Mouse (Mus musculus) embryonic stem cell, embryonic (primary cell): ENCODE results near the gene Nfam1.

ENCODE experiments used
- CTCF ChIA-PET, 4 experiments: fragments of 300-600 bp in 2 of 4; fragments of 350-600 bp in 2 of 4; sonication (Branson Sonifier 250); formaldehyde crosslinking; loops; one replicate each; lab custom pipeline; 2022; ENCODE audit warnings: inconsistent platforms in 2 of 4; lab: Charles Lee
- POLR2A ChIA-PET, 4 experiments: fragments of 300-600 bp in 2 of 4; fragments of 350-600 bp in 2 of 4; sonication (Branson Sonifier 250); formaldehyde crosslinking; loops; one replicate each; lab custom pipeline; 2022; ENCODE audit warnings: antibody characterized with exemption in 4 of 4, inconsistent platforms in 1 of 4; lab: Charles Lee

The Nfam1 gene

DNA sequence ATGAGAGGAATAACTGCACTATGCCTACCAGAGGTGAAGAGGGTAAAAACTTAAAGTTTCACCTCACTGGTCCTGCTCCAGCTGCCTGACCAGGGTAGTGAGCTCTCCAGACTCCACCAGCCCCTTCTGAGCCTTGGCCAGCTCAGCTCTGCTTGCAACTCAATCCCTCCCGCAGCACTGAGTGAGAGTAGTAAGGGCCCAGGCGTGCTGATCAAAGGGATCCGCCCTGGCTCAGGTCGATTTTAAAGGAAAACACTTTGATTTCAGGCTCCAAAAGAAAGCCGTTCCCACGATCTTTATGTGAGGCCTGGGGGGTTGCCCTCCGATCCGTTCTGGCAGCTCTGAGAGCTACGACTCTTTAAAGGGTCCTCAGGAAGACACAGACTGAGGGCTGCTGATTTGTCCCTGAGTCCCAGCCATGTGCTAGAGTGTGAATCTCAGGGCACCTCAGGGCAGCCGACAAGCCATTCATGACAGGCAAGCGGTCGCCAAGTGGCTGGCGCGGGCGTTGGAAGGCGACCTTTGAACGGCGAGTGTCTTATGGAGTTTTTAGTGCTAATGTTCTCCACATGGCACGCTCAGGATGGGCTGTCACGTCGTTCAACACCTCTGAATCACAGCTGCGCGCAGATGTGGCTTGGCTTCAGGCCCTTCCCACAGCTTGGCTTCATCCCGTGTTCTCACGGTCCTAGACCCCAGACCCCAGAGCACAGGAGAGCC lies 7.9 kb downstream of the Nfam1 start:
- ChIA-PET POLR2A (interaction anchor here in 3 of 4 experiments (0.8 to 4.1 kb wide), 19 partner anchors 9 to 124 kb away, joined by 3 to 23 read pairs (median 4); partner anchors contain the start of genes Poldip3 (in 2 of the 3) and Nfam1 (in 1 of the 3)), CTCF (interaction anchor here (0.5 to 2.0 kb wide), 5 partner anchors 12 to 619 kb away, joined by 3 to 6 read pairs (median 5); no protein-coding TSS in a partner anchor)

DNA sequence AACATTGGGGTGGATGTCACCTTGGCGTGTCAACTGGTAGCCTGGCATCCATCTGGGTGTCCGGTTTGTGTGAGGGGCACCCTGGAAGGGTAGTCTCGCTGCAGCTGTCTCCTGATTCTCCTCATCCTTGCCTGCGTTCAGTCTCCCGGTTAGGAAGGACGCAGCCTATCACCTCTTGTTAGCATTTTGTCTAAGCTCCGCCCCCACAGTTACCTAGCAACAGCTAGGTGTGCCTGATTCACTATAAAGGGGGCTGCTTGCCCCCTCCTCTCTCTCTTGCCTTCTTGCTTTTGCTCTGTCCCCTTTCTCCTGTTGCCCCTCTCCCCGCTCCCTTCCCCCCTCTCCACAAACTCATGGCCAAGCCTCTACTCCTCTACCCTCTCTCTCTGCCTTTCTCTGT lies 10.2 kb downstream of the Nfam1 start:
- POLR2A ChIA-PET, result interaction anchor here in 3 of 4 experiments (0.6 to 4.1 kb wide), 8 partner anchors 10 to 54 kb away, joined by 3 to 23 read pairs (median 4); partner anchors contain the start of gene Nfam1 (in 1 of the 3)
- CTCF ChIA-PET, result no interaction called here

- CTCF ChIA-PET, result interaction anchor here in 2 of 4 experiments (0.5 to 1.0 kb wide), 4 partner anchors 24 to 80 kb away, joined by 3 read pairs; partner anchors contain the start of gene Tcf20 (in 1 of the 2)
- POLR2A ChIA-PET, result interaction anchor here in 3 of 4 experiments (0.5 to 3.6 kb wide), 21 partner anchors 12 to 138 kb away, joined by 3 to 18 read pairs (median 4); partner anchors contain the start of gene Poldip3 (in 1 of the 3)
Measured at GRCm38 (mm10) chr15:83010990-83011664, 22.0 kb downstream of the Nfam1 start.

DNA sequence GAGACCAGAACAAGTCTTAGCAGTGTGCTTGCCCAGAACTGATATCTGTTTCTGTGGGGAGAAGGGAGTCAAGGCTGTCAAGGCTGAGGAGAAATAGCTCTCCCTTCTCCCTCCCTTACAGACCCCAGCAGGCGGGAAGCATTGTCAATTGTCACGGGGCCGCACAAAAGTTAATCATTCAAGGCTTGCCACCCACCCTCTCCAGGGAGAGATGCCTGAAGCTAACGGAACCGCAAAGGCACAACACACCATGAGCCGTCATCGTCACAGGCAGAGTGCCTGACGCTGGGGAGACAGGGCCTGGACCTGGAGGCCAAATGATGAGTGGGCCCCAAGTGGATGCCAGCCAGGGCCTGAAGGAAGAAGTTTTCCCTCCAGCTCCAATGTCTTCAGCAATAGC lies 22.7 kb downstream of the Nfam1 start:
- ChIA-PET CTCF (interaction anchor here in 2 of 4 experiments (0.8 to 1.0 kb wide), 2 partner anchors 23 to 27 kb away, joined by 3 read pairs; partner anchors contain the start of gene Tcf20 (in 1 of the 2)), POLR2A (interaction anchor here in 3 of 4 experiments (0.6 to 3.6 kb wide), 20 partner anchors 12 to 349 kb away, joined by 3 to 18 read pairs (median 4); partner anchors contain the start of genes Poldip3 (in 1 of the 3) and Tcf20 (in 1 of the 3))

- ChIA-PET CTCF (interaction anchor here in 2 of 4 experiments (0.6 kb wide), 2 partner anchors 17 to 28 kb away, joined by 3 read pairs; no protein-coding TSS in a partner anchor), POLR2A (interaction anchor here in 3 of 4 experiments (1.0 to 3.6 kb wide), 16 partner anchors 8 to 85 kb away, joined by 3 to 18 read pairs (median 5); partner anchors contain the start of genes Tcf20 (in 2 of the 3) and Nfam1 (in 1 of the 3))
Measured at GRCm38 (mm10) chr15:83009532-83009931, 23.6 kb downstream of the Nfam1 start.

DNA sequence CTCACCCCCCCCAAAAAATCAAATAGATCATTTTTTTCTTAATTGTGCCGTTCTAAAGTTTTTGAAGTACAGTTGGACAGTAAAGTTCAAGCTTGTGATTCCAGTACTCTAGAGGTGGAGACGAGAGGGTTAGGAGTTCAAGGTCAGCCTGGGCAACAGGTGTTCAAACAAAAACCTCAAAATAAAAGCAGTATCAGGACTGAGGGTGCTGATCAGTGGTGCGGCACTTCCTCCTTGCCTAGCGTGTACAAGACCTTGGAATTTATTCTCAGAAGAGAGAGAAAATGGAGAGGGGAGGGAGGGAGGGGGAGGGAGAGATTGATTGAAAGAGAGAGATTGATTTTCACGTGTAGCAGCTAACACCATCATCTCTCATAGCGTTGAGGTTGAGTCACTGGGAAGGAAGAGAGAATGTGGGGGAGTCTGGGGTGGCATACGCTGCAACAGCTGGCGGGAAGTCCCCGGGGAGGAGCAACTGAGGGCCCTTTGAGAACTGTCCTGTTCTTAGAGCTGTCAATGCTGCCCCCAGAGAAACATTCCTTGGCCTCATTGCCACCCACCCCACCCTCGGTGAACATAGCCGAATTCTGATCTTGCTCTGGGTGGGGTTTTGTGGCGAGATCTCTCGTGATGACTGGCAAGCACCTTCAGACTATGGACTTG lies 24.2 kb downstream of the Nfam1 start:
- ChIA-PET CTCF (interaction anchor here (0.6 to 0.7 kb wide), 6 partner anchors 17 to 75 kb away, joined by 3 to 4 read pairs (median 3); no protein-coding TSS in a partner anchor), POLR2A (interaction anchor here in 3 of 4 experiments (0.6 to 3.6 kb wide), 18 partner anchors 9 to 533 kb away, joined by 3 to 18 read pairs (median 4); partner anchors contain the start of genes Nfam1 (in 1 of the 3) and Tcf20 (in 1 of the 3))

GRCm38 (mm10) chr15:83007346-83007920 lies 25.7 kb downstream of the Nfam1 start:
- ChIA-PET CTCF (no interaction called here), POLR2A (interaction anchor here in 2 of 4 experiments (0.6 to 1.1 kb wide), 2 partner anchors 39 to 229 kb away, joined by 3 to 8 read pairs; no protein-coding TSS in a partner anchor)

DNA sequence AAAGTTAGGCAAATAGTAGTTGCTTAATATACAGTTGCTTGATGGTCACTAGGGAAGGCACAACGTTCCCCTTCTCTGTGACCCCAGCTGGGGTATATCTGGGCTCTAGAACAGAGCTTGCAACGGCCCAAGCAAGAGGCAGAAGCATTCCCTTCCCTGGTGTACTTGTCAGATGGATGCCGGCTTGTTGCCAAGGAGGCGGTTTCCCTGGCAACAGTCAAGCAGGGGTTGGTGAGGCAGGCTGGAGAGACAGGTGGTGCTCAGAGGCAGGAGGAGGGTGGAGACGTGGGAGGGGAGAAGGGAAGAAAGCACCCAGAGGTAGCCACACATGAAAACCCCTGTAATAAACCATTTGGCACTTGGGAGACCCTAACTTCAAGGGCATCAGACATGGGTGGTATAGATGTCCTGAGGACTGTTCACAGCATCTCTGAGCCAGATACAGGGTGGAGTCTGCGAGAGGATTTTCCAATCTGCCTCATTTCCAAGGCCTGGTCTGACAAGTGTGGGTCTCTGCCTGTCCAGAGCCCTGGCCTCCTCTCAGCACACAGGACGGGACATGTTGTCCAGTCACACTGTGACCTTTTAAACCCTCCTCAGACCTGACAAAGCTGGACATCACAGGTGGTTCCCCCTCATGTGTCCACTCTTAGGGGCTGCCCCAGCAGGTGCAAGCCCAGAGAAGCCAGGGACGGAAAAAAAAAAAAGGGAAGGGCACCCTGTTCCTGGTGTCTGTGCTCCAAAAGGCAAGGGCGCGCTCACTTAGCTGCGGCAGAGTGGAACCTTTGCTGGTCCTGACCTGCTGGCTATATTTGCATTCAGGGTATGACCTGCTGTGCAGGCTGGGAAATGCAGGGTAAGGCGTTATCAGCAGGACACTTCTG lies 30.2 kb downstream of the Nfam1 start:
- CTCF ChIA-PET, result no interaction called here
- POLR2A ChIA-PET, result interaction anchor here in 2 of 4 experiments (0.5 to 0.9 kb wide), 4 partner anchors 11 to 604 kb away, joined by 3 read pairs; no protein-coding TSS in a partner anchor

DNA sequence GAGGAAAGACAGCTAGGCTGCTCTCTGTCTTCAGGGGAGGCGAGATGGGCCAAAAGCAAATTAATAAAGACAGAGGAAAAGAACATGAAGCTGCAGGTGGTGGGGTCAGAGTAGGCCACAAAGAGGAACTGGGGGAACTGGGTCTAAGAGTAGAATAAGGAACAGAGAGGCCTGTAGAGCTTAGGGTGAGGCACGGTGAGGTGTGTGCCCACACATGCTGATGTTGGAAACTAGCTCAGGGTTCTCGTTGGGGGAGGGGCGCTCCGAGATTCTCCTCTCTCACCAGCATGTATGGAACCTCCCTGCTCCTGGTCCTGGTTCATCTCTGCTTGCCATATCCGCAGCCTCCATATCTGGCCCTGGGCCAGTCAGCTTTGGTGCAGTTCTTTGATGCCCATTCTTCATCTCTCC lies 34.3 kb downstream of the Nfam1 start:
- POLR2A ChIA-PET, result interaction anchor here in 3 of 4 experiments (0.8 to 3.1 kb wide), 13 partner anchors 10 to 151 kb away, joined by 3 to 10 read pairs (median 5); partner anchors contain the start of genes Tcf20 (in 3 of the 3), Nfam1 (in 1 of the 3) and Poldip3 (in 1 of the 3)
- CTCF ChIA-PET, result interaction anchor here in 1 of 4 experiments (1.2 kb wide), 1 partner anchor 11 kb away, joined by 3 read pairs; the partner anchor contains the start of gene Tcf20

DNA sequence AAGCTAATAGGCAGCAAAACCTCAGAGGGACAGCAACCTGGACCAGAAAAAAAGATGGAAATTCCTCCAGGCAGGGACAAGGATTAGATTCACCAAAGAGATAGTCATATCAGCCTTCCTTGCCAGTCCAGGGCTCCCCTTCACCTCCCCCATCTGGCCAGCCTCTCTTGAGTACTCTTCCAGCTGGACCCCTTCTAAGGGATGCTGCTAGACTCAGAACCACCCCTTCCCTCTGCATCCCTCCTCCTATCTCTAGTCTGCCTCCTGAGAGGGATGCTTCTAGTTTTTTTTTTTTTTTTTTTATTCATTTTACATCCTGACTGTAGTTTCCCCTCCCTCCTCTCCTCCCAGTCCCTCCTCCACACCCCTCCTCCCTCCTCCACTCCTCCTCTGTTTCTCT lies 36.7 kb downstream of the Nfam1 start:
- POLR2A ChIA-PET, result no interaction called here
- CTCF ChIA-PET, result no interaction called here

DNA sequence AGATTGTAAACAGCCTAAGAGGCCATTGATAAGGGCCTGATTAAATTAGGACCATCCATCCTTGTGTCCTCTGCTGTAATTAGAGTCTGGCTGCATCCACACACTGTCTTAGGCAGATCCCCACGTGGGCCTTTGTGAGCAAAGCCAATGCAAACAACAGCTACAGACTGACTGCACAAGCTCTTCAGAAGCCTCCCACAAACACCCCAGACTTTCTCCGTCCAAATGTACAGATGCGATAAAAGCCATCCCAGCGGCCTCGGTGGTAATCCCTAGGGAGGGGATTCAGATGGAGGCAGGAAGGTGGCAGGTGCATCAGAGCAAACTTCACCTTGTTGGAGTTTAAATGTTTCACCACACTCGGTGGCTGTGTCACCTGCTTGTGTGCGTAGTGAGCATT lies 37.9 kb downstream of the Nfam1 start:
- POLR2A ChIA-PET, result interaction anchor here in 1 of 4 experiments (1.1 to 1.4 kb wide), 2 partner anchors 11 to 15 kb away, joined by 3 to 4 read pairs; no protein-coding TSS in a partner anchor
- CTCF ChIA-PET, result no interaction called here

- CTCF ChIA-PET, result interaction anchor here in 2 of 4 experiments (0.7 to 0.8 kb wide), 2 partner anchors 43 to 93 kb away, joined by 3 to 5 read pairs; no protein-coding TSS in a partner anchor
- POLR2A ChIA-PET, result interaction anchor here in 1 of 4 experiments (0.6 to 1.5 kb wide), 3 partner anchors 8 to 58 kb away, joined by 3 to 4 read pairs (median 3); no protein-coding TSS in a partner anchor
Measured at GRCm38 (mm10) chr15:82992911-82993310, 40.2 kb downstream of the Nfam1 start.

DNA sequence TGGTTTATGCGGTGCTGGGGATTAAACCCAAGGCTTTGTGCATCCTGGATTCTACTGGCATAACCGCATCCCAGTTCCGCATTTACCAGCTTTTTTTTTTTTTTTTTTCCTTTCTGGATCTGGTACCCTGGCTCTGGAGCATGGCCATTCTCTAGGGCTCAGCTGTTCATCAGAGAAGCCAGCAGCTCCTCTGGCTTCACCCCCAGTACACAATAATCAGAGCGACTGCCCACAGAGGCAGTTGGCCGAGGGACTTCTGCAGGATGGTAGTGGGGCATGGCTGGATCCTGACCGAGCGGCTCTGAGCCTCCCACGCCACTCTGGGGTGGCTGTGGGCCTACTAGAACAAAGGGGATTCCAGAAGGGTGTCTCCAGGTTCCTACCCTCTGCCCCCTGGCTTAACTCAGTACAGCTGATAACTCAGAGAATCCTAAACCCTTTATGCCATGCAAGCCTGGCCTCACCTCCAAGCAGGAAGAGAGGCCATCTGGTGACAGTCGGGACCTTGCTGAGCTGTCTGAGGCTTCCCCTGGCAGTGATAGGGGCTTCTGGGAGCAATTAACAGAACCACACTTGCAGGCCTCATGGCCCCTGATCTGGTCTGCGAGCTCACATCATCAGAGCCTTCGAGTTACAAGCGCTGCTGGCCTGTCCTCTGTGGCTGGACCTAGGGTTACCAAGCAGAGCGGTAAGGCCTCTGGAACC lies 40.9 kb downstream of the Nfam1 start:
- ChIA-PET CTCF (interaction anchor here (0.5 to 1.0 kb wide), 6 partner anchors 9 to 755 kb away, joined by 3 to 7 read pairs (median 3); no protein-coding TSS in a partner anchor), POLR2A (interaction anchor here in 1 of 4 experiments (0.6 to 0.7 kb wide), 2 partner anchors 58 to 471 kb away, joined by 3 to 4 read pairs; no protein-coding TSS in a partner anchor)

DNA sequence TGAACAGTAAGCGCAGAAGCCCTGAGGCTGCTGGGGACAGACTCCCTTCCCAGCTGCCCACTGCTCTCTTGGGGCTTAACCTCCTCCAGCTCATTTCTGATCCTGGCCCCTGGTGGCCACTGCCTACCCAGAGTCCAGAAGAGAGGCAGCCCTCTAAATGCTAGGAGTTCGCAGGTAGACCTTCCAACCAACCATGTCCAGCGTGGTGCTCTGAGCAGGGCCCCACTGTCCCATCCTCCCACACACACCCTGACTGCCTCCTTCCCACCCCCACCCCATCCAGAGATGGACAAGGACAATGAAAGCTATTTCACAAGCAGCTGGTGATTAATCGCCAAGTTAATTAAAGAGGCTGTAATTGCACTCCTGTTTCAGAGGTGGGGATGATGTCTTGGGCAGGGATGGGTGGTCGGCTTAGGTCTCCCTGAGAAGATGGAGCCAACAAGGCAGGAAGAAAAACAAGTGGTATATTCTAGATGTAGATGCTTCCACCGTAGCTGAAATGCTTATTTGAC lies 43.9 kb downstream of the Nfam1 start:
- ChIA-PET CTCF (interaction anchor here in 2 of 4 experiments (0.6 to 1.4 kb wide), 2 partner anchors 184 to 278 kb away, joined by 3 to 11 read pairs; no protein-coding TSS in a partner anchor), POLR2A (interaction anchor here in 1 of 4 experiments (2.3 kb wide), 1 partner anchor 21 kb away, joined by 5 read pairs; no protein-coding TSS in a partner anchor)

GRCm38 (mm10) chr15:82987732-82988112 lies 45.4 kb downstream of the Nfam1 start, which contains the start of gene Tcf20:
TSS of gene Tcf20 (minus strand) at chr15:82987872.
- ChIA-PET POLR2A (interaction anchor here (0.6 to 2.3 kb wide), 27 partner anchors 10 to 227 kb away, joined by 3 to 13 read pairs (median 4); partner anchors contain the start of gene Poldip3 (in 2 of the 4)), CTCF (interaction anchor here (0.6 to 1.4 kb wide), 11 partner anchors 11 to 1444 kb away, joined by 3 to 5 read pairs (median 3); partner anchors contain the start of gene Ndufa6 (in 1 of the 4))
